Mouse (Mus musculus) layer of hippocampus, postnatal 10 days (tissue): Measurements from ENCODE around the gene Cyb5d2. TPM values are rescaled to one million over a fixed set of nuclear protein-coding genes. Genes with fewer than 3 reads are reported as not detected.
"Not testable (repeated sequence)": the region's sequence is repeated elsewhere in the genome, so short reads cannot be mapped to it uniquely, and the experiment has no call there.

Experiments used
- DNase-seq, 2 experiments: peaks; one replicate each; pipeline ENCODE4 v3.0.0; 2021; ENCODE audit warnings: low spot score in 2 of 2
- total RNA-seq, 2 experiments: library from RNA; stranded (reverse); gene quantifications; 2 replicates each; pipeline ENCODE4 v1.2.3; 2021

Cyb5d2 gene
- total RNA-seq, 2 experiments from 2014 or later = 11.1 to 12.3 TPM

DNA sequence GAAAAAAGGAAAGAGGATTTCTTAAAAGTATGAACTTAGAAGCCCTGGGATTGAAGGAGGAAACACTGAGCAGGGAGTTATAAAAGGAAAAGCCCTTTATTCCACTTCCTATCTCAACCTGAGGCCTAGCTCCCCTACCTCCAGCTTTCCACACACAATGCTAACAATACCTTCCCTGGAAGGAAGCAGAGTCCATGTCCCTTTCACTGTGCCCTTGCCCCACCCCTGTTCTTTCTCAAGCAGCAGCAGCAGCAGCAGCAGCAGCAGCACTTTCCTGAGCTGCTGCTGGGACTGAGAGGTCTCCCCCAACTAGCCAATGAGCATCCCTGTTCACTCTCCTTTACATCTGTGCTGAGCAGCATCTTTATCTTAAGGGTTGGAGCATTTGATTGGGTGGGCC lies 17.0 kb downstream of the Cyb5d2 start:
- DNase-seq = no peak

DNA sequence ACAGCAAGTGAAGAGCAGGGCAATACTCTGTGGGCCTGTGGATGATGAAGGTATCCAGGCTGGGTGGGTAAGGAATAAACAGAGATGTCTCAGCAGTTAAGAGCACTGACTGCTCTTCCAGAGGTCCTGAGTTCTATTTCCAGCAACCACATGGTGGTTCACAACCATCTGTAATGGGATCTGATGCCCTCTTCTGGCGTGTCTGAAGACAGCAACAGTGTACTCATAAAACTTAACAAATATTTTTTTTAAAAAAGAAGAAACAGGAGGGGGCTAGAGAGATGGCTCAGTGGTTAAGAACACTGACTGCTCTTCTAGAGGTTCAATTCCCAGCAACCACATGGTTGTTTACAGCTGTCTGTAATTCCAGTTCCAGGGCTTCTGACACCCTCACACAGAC lies 23.3 kb downstream of the Cyb5d2 start:
- not testable (repeated sequence) for DNase-seq

DNA sequence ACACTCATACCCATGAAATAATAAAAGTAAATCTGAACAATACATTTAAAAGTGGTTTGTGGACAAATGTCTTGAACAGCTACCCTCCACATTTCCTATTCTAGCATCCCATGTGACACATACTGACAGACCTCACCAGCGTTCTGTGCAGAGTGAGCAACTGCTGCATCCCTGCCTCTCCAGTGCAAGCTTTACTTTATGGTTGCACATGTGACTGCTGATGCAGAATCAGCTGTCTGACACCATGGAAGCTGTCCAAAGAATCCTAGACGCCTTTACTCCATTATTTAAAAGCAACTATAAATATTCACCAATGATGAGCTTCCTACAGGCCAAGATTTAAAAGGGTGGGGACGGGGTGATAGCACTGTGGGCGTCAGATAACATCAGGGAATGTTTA lies 24.5 kb downstream of the Cyb5d2 start:
- DNase-seq = no peak

DNA sequence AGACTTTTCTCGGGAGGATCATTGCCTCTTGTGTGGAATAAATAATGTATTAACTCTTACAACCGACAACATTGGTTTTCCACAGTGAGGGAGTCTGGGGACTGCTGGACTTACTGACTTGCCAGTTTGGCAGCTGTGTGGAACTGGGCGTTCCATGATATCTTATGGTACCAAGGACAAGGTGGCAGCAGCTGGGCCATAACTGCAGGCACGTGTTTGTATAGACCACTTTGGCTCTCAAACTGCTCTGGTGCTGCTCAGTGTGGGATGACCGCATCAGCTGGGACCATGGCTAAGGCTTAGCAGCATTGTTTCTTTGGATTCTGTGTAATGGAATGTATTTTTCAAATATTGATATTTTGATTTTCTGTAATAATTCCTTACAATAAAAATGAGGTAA lies 25.1 kb downstream of the Cyb5d2 start:
- DNase-seq = no peak

DNA sequence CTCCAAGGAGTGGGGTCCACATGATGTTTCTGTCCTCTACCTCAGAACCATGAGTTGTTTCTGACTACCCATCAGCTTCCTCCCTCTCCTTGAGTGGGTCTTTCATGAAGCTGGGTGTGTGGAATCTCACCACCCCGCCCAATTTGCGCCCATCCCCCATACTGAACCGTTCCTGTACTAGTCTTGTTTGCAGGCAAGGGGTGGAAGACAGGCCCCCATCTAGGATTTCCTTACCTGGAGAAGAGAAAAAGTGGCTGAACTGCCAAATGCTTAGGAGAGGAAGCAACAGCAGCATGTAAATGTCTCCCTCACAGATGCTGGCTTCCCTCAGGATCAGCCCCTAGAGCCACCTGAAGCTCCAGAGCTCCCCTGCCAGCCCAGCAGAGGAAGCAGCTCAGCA lies 25.6 kb downstream of the Cyb5d2 start:
- DNase-seq = no peak

DNA sequence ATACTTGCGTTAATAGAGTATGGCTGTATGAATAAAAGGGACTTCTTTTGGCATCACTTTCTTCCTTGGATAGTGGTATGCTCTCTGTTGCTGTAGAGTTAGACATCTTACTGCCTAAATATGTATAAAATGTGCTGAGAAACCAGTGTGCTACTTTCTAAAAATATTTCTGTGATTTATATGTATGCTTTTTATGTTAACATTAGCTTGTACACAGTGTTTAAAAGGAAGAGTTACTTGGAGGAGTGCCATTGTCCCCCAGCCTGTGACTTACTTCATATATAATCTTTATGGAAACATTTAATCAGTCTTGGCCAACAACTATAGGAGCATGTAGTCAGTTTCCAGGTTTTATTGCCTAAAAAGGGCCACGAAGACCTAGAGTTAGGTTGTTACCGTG lies 26.9 kb downstream of the Cyb5d2 start:
- no peak for DNase-seq

DNA sequence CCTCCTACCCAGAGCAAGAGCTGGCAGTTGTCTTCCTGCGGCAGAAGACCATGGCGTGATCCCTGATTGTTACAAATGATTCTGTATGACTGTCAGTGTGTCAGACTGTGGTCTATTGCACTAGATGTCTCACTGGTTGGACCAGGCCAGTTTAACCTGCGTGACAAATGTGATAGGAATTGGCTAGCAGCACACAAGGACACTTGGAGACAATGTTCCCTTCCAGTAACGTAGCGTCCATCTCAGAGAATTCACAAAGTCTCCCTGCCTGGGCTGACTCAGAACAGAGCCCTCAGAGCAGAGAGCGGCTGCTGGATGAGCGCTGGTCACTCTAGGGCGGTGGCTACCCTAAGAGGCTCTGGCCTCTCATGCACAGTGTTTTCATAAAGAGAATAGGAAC lies 28.2 kb downstream of the Cyb5d2 start:
- DNase-seq = no peak

DNA sequence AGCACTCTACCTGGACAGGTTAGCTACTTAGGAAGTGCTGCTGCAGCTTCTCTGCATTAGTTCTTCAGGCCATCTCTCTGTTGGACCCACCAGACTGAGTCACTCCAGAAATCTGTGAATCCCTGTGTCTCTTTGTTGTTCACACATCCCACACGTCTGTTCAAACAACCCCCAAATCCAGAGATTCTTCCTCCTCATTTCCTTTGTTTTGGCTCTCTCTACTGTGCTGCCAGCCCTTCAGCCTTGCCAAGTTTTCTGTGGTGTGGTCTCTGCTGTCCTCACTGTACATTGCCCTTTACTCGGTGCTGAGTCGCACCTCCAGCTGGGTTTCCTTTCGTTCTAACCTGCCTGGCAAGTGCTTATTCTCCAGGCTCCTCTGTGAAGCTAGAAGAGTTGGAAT lies 31.7 kb downstream of the Cyb5d2 start:
- DNase-seq = no peak

DNA sequence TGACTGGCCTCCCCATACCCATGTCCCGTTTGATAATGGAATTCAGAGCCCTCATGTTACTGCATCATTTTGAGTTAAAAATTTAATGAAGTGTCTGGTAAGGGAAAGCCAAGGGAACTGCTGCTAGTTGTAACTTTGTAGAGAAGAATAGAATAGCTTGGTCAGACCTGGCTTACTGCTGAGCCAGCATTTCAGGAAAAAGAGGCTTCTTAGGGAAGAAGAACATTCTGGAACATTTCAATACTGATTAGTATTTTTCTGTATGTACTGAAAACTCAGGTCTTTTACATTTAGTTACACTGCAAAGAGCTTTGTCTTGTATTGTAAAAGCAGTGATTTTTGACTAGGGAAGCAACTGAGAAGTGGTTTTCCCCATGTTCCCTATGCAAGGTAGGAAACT lies 35.2 kb downstream of the Cyb5d2 start:
- DNase-seq = no peak

DNA sequence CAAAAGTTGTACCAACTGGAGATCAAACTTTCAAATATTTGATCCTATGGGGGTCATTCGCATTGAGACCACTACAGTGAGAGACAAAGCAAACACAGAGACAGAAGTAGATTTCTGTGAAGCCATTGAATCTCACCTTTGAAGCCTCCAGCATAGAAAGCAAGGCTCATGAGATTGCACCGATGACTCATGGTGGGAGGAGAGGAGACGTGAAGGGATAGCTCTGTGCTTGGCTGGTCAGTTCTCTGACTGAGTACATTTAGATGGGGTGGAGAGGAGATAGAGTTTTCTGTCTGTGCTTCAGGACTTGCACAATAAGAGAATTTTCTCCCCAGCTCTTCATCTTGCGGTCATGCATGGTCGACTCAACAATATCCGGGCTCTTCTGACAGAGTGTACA lies 36.4 kb downstream of the Cyb5d2 start:
- no peak for DNase-seq

DNA sequence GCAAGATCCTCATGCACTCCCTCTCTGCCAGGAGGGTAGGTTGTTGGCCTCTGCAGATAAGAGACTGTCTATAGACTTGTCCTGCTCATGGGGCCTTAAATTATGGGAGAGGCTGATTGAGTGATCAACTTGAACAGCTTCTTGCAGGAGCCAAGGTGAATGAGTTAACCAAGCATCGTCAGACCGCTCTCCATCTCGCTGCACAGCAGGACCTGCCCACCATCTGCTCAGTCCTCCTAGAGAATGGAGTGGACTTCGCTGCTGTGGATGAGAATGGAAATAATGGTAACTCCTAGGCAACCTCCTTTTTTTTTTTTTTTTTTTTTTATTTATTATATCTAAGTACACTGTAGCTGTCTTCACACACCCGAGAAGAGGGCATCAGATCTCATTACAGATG lies 37.6 kb downstream of the Cyb5d2 start:
- no peak for DNase-seq

DNA sequence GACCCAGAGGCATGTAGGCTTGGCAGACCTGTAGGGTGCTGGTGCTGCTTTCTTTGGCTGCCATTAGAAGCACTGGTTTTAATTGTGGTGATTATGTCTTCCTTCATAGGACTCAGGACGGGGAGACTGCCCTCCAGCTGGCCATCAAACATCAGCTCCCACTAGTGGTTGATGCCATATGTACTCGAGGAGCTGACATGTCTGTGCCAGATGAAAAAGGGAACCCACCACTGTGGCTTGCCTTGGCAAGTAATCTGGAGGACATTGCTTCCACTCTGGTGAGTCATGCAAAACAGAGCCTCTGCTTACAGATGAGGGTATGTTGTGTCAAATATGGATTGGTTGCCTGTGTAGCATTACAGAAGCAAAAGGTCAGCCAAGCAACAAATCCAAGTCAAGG lies 44.0 kb downstream of the Cyb5d2 start:
- no peak for DNase-seq

DNA sequence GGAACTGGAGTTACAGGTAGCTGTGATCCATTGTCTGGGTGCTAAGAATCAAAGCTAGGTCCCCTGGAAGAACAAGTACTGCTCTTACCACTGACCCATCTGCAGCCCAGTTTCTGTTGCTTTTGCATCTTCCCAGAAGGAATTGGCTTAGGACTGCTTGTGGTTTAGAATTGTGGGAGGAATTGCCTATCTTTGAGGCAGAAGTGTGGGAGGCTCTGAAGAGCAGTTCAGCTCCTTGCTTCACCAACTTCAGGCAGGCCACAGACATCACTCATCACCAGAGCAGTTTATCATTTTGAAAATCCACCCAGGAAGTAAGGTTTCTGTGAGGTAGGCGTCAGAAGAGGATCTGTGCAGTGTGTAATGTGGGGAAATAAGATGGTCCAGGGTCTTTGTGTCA lies 56.9 kb downstream of the Cyb5d2 start:
- no peak for DNase-seq

DNA sequence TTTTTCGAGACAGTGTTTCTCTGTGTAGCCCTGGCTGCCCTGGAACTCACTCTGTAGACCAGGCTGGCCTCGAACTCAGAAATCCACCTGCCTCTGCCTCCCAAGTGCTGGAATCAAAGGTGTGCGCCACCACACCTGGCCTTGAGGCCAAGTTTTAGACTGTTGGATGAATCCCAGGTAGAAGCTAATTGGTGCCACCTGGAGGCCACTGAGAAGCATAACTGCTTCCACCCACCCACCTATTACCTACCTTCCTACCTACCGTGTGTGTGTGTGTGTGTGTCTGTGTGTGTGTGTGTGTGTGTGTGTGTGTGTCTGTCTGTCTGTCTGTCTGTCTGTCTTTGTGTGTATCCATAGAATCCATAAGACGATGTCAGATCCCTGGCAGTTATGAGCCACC lies 58.4 kb downstream of the Cyb5d2 start:
- not testable (repeated sequence) for DNase-seq

DNA sequence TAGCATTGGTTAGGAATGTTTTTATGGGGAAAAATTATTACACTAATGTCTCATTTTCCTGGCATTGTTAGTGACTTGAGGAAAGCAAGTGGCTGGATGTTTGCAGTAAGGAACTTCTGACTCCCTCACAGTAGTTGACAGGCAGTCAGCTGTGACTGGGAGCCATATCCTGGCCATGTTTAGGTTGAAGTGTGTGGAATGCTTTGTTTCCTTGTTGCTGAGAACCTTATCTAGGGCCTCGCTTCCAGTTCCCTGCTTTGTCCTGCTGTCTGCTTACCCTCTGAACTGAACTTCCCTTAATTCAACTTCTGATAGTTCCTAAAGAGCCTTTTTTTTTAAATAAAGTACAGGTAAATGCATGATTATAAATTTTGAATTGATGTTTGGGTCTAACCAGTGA lies 59.6 kb downstream of the Cyb5d2 start:
- DNase-seq = no peak

DNA sequence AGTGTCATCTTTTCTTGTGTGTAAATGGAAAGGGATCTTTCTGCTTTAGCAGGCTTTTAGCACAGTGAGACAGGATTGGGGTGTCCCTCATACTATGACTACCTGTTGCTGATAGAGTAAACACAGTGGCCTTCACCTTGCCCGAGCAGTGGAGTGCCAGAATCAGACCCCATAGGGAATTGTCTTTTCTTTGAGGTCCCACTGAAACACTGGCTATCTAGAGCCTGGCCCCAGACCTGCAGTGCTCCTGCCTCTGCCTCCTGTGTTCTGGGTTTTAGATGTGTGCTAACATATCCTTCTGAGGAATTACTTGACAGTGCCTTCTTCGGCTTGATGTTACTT lies 60.5 kb downstream of the Cyb5d2 start:
- no peak for DNase-seq

DNA sequence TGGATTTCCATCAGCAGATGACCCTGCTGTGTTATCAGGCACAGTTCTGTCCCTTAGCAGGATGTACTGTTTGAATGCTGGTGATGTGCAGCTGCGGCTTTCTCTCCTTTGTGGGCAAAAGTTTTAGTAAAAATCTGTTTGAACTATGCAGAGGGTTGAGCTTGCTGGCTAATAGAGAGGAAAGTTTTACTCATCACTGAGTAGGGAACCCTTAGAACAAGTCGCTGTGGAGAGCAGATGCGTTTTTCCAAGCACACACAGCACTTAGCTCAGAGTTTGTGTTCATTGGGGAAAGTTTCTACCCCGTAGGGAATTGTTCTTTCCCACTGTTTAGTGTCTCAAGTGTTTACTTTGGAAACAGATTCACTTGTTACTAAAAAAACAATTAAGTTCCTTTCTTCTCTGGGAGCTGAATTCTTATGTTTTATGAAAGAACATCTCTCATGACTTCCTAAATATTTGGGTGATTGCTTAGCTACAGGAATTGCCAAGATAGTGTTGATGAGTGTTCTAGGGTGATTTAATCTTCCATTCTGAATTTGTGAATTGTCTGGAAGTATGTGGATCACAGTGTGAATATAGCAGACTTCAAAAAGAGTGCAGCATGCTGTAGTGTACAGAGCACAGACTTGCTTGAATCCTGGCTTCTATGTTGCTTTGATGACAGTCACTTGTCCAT lies 61.0 kb downstream of the Cyb5d2 start:
- no peak for DNase-seq

DNA sequence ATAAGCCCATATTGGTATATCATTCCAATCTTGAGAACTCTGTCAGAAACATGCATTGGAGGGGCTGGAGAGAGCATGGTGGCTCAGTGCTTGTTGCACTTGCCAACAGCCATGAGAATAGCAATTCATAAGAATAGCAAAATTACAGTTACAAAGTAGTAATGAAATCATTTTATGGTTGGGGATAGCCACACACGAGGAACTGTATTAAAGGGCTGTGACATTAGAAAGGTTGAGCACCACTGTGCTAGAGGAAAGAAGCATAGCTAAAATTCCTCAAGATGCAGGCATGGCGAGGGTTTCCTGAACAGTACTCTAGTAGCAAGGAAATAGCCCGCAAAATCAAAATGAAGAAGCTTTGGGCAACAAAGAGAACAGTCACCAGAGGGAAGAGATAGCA lies 62.2 kb downstream of the Cyb5d2 start:
- DNase-seq = no peak

Other genes with a start within 250 kb of the Cyb5d2 start
- gene Spns3, start 245.6 kb downstream of the Cyb5d2 start, total RNA-seq = under 1 TPM; 0.18 to 0.22 TPM
- 10 to 100 TPM; 50.4 to 52.6 TPM for gene Ube2g1, start 188.9 kb downstream of the Cyb5d2 start, total RNA-seq
- gene Ankfy1, start 106.1 kb downstream of the Cyb5d2 start, total RNA-seq = 10 to 100 TPM; 44.4 to 50.0 TPM
- gene Zzef1, start 84 bp upstream of the Cyb5d2 start, total RNA-seq = 10 to 100 TPM; 47.4 to 52.0 TPM
- 1 to 10 TPM; 5.8 to 7.6 TPM for gene Atp2a3, start 165.0 kb upstream of the Cyb5d2 start, total RNA-seq
- gene P2rx1, start 203.0 kb upstream of the Cyb5d2 start, total RNA-seq = under 1 TPM; 0.78 to 0.96 TPM
- 10 to 100 TPM; 51.5 to 55.1 TPM for gene Camkk1, start 222.9 kb upstream of the Cyb5d2 start, total RNA-seq